Mouse (Mus musculus): ENCODE measurements at regions not wholly inside any gene's neighbourhood (a gene's known extent, or its start where the extent isn't known, plus 50 kb on each side); places are given as distances from the start of the nearest gene placed in this dataset.

GRCm38 (mm10) chr14:35990951-35991350 is 103.8 kb upstream of the 4930474N05Rik start:
- no peak overlapping the region for H3K27ac ChIP-seq (replicated peaks; ENCODE audit: low read depth, low read length)
- H3K9me3 ChIP-seq (ENCODE audit: control insufficient read depth, low read length): no peaks in the 10 kb centered on the region
- peak; percentile 2 for DNase-seq (ENCODE audit: low spot score)
- no peaks in the 10 kb centered on the region for H3K4me1 ChIP-seq (ENCODE audit: control insufficient read depth, insufficient read depth, low read length)
- no peak overlapping the region for H3K9ac ChIP-seq (ENCODE audit: low read depth, low read length)
- no peaks in the 10 kb centered on the region for H3K27me3 ChIP-seq (replicated peaks; ENCODE audit: control insufficient read depth, insufficient read depth, low read length)
- H3K36me3 ChIP-seq (ENCODE audit: control insufficient read depth, insufficient read depth, low read length): no peaks in the 10 kb centered on the region
- no peak overlapping the region for H3K4me2 ChIP-seq (ENCODE audit: low read depth, low read length)
- ATAC-seq (ENCODE audit: low read depth): no peak
- H3K4me3 ChIP-seq (ENCODE audit: low read depth, low read length): no peak overlapping the region
